Mouse (Mus musculus): ENCODE results near the gene Dohh.

Gene Dohh

GRCm38 (mm10) chr10:81358209-81358608 is 26.0 kb upstream of the Dohh start:
- DNase-seq, result peak; percentile 40

- peak; percentile 53 for DNase-seq
These were observed 25.4 kb upstream of the Dohh start for GRCm38 (mm10) chr10:81358841-81359240.

GRCm38 (mm10) chr10:81360721-81361120 is 23.5 kb upstream of the Dohh start:
- DNase-seq, result no peak

GRCm38 (mm10) chr10:81362336-81362949 is 21.8 kb upstream of the Dohh start:
- no peak for DNase-seq

GRCm38 (mm10) chr10:81363436-81364346 is 20.5 kb upstream of the Dohh start:
- DNase-seq, result no peak

GRCm38 (mm10) chr10:81364666-81365065 is 19.6 kb upstream of the Dohh start:
- peak; percentile 36 for DNase-seq

GRCm38 (mm10) chr10:81365073-81365472 is 19.2 kb upstream of the Dohh start:
- DNase-seq, result no peak

GRCm38 (mm10) chr10:81365672-81366476 is 18.4 kb upstream of the Dohh start, which contains the start of gene 4930404N11Rik:
4930404N11Rik (minus strand) TSS chr10:81365816.
- peak; percentile 55 for DNase-seq

- DNase-seq, result no peak
These were observed 17.6 kb upstream of the Dohh start for GRCm38 (mm10) chr10:81366477-81367206.

GRCm38 (mm10) chr10:81367207-81367495 is 17.1 kb upstream of the Dohh start:
- DNase-seq, result no peak

GRCm38 (mm10) chr10:81375322-81375721 is 8.9 kb upstream of the Dohh start:
- no peak for DNase-seq

GRCm38 (mm10) chr10:81376561-81377361 is 7.5 kb upstream of the Dohh start:
- DNase-seq, result no peak

- no peak for DNase-seq
These were observed 6.9 kb upstream of the Dohh start for GRCm38 (mm10) chr10:81377362-81377664.

- DNase-seq, result peak; percentile 28
These were observed 6.3 kb upstream of the Dohh start, which contains the start of gene Fzr1 for GRCm38 (mm10) chr10:81377793-81378552. Fzr1 (minus strand) TSS chr10:81378516.

- peak; percentile 100 for DNase-seq
These were observed 5.6 kb upstream of the Dohh start for GRCm38 (mm10) chr10:81378553-81379182.

- DNase-seq, result no peak
These were observed 5.1 kb upstream of the Dohh start for GRCm38 (mm10) chr10:81379183-81379553.

- DNase-seq, result no peak
These were observed 4.3 kb upstream of the Dohh start for GRCm38 (mm10) chr10:81379809-81380378.

- peak; percentile 77 for DNase-seq
These were observed 2.2 kb upstream of the Dohh start for GRCm38 (mm10) chr10:81382039-81382438.

- no peak for DNase-seq
These were observed 366 bp downstream of the Dohh start for GRCm38 (mm10) chr10:81384605-81384982.

GRCm38 (mm10) chr10:81385603-81386306 is 1.5 kb downstream of the Dohh start:
- no peak for DNase-seq

Data from lung, postnatal 36 days (tissue).